Mouse (Mus musculus): Measurements from ENCODE around the gene Atp6v0d1.
"Not testable (repeated sequence)": the region's sequence is repeated elsewhere in the genome, so short reads cannot be mapped to it uniquely, and the experiment has no call there.

Gene Atp6v0d1

DNA sequence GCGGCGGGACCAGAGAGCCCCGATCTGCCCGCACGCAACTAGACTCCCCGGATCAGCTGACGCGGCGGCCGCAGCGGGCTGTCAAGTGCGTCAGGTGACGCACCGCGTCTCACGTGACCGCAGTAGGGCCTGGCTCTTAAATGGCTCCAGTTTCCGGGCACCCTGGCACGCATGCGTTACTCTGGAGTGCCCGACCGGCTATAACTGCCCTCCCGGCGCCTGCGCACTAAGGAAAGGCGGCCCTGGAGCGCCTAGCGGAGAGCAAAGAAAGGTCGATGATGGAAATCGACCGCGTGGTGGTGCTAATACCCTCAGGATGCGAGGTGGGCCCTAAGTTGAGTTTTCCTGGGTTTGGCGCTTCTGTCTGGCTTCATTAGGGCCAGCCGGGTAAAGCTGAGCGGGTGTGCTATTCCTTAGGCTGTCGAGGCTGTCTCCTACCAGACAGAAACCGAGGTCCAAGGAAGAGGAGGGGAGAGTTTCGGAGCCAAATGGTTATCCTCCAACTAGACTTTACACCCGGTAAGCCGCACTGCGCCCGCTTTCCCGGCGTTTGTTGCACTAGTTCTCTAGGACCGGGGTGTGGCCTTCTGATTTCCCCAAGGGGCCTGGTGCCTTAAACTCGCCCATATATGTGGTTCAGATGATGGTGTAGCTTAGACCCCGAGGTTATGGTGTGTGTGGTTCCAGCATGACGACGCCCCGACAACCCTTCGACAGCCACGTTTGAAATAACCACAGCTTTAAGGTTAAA, at the start of gene Atp6v0d1:
Atp6v0d1 (minus strand) TSS at position 96 of the 751 bp plus-strand sequence.
- DNase-seq: peak; percentile 100

DNA sequence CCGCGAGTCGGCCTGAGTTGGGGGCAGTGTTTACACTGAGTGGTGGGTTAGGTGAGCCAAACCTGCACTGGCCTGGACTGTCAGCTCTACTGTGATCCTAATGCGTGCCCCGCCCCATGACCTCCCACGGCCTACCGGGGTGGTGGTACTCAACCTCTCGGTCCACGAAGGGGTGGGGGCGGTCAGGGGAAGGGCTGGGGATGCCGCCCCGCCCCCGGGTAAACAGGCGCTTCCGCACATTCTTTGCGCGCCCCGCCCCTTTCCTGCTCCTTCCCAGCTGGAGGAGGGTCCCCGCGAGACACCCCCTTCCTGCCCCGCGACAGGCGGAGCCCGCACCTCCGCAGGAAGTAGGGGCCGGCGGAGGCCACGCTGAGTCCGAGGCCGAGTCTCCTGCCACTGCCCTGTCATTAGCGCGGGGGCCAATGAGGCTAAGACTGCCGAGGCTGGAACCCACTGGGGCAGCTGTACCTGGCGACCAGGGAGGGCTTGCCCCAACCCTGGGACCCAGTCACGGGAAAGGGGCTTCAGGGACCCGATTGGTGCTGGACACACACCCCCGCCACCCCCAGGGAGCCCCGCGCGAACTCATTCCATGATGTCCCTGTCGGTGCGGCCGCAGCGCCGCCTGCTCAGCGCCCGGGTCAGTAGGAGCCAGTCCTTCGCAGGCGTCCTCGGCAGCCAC, 48.1 kb upstream of the Atp6v0d1 start:
- no peak for DNase-seq

DNA sequence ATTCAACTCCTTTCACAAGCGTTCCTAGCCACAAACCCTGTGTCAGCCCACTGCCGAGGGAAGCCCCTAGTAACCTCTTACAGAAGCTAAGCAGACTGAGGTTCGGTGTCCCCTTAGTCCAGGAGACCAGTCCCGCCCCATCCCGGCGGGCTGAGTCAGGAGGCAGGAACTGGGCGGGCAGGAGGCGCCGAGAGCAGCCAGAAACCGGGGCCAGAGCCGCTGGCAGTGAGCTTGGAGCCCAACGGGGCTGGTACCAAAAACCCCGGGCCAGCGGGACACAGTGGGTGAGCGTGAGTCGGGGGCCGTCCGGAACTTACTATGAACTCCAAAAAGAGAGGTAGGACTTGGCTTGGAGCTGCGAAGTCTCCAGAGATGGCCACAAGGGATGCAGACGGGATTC, 47.2 kb upstream of the Atp6v0d1 start:
- peak; percentile 35 for DNase-seq

DNA sequence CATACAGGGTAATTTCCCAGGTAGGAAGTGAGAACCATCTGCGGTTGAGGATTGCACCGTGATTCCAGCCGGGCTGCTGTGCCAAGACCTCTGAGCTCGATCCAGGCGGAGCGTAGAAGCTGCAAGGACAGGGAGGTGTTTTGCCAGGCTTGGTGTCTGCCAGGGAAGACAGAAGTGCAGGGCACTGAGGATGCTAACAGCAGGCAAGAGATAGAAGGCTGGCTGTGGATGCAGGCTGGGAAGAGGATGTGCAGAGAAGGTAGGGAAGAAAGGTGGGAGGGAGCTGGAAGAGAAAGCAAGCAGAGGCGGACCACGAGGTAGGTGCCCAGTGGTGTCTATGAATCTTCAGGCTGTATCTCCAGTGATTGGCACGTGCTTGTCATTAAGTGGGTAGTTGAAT, 46.0 kb upstream of the Atp6v0d1 start:
- DNase-seq: peak; percentile 29

DNA sequence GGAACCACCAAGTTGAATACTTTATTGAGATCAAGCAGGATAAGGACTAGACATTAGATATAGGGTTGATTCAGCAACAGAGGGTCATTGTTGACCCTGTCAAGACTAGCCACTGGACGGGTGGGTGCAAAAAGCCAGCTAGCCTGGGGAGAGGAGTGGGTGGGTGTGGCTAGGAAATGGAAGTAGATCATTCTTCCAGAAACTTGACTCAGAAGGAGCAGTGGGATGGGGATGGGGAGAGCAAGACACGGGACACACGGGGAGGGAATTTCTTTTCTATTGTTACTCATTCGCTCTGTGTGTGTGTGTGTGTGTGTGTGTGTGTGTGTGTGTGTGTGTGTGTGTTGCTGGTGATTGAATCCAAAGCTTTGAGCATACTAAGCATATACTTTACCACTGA, 43.9 kb upstream of the Atp6v0d1 start:
- DNase-seq: no peak

DNA sequence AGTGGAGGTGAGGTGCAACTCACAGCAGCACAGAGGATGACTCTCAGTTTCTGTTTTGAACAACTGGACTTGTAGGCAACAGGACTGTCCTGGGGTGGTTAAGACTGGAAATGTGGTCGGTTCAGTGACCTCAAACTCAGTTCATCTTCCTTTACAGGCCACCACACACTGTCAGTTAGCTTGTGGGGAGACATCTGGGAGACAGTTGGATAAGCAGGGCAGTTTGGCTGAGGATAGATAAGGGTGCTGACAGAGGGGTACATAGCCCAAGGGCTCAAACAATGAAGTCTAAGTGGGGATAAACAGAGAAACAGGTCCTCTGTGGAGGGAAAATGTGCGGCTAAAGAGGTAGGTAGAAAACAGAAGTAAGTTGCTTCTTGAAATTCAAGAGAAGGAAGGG, 43.5 kb upstream of the Atp6v0d1 start:
- no peak for DNase-seq

DNA sequence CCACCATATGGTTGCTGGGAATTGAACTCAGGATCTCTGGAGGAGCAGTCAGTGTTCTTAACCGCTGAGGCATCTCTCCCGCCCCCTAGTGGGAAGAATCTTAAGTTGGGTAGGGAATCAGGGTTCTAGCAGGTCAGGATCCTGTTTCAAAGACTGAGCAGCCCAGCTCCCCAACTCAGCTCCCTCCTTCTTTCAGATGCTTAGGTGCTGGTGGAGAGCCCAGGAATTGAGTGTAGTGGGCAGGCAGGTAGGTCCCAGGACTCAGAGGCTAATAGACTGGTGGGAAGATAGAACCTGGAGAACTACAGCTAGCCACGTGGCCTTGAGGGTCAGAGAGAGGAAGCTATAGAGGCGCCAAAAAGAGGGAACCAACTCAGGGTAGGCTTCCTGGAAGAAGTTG, 41.8 kb upstream of the Atp6v0d1 start:
- DNase-seq: peak; percentile 52

DNA sequence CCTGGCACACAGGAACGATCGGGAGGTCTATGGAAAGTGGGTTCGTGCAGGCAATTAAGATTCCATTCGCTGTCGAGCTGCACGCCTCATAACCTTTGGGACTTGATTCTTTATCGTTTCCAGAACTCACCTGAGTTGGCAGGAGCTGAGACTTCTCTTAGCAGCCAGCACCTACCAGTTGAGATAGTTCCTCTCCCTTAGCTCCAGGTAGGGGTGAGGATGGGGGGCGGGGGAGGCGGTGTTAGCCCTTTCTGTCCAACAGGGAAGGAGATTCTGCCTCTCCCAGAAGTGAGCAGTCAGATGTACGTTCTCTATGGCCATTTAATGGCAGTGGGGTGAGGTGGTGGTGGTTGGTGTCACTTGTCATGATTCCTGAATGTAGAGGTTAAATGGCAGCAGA, 41.2 kb upstream of the Atp6v0d1 start:
- no peak for DNase-seq

DNA sequence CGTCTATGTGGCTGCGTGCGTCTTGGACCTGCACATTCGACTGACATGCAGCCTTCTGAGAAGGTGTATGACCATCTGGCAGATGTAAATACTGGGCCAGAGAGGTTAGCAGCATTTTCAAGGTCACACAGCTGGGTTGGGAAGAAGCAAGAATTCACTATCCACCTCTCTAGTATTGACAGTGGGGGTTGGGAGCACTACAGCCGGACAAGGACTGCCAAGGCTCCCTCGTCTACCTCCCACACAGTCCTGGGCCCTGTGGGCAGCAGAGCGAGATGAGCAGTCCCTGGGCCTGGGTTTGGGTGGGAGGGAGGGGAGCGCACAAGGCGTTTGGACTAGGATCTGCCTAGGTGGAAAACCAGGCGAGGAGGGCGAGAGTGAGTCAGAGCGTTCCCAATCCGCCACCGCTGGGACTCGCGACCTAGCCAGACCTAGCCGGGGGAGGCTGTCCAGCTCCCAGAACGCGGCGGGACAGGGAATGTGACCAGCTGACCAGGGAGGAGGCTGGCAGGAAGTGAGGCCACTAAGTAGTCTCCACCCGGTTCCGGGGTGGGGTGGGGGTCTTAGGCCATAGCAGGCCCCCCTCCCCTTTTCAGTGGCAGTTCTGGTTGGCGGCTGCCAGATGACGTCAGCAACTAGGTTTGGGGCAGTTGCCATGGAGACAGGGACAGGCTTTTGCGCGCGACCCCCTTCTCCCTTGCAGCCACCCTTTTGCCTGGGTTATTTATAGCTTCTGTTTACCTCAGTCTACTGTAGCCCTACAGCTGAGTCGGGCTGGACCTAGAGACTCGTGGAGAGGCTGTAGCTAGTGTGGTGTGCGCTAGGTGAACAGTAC, 40.6 kb upstream of the Atp6v0d1 start:
- peak; percentile 83 for DNase-seq

DNA sequence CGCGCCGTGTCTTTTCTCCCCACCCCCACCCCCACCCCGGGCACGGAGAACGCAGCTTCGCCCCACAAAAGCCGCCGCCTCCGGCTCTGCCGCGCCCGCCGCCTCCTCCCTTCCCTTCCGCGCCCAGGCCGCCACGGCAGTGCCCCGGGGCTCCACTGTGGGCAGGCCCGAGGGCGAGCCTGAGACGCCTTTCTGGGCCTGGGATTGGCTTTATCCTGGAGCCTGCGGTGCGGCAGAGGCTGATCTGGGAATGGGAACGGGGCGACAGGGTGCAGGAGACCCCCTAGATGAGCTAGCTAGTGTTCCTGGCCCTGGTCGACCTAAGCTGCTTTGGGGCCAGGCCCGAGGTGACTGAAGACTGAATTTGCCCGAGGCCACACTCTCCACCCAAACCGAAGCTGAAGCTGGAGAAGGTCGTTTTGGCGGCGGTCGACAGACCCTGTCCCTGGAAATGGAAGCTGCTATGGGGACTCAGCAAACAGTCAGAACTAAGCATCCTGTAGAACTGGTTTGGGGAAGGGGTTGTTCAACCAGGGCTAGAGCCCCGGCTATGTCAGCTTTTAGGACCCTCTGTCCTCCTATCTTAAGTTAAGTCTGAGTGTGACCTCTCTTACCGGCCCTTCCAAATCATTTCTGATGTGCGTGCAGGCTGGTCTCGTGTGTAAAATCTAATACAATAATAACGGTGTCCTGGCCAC, 39.8 kb upstream of the Atp6v0d1 start:
- peak; percentile 56 for DNase-seq

DNA sequence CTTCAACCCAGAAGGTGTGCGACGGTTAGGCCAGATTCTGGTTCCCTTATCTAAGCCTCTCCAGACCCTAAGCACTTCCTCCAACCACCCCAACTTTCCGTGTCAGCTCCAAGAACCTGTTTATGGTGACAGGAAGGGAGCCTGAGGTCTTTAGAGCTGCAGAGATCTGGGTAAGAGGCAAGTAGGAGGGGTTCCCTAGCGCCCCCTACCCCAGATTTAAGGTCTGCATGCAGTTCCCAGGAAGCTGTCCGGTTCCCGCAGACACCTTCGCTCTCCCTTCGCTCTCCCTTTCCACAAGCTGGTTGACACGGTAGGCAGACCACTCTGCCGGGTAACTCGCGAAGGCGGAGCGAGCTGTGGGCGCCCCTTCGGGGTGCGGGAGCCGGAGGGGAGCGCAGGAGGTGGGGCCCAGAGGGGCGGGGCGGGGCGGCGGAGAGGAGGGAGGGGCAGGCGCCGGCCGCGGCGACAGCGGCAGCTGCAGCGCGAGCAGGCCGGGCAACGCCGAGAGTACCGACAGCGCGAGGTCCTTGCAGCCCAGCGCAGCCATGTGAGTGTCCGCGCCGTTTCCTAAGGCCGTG, 39.0 kb upstream of the Atp6v0d1 start, which contains the start of gene Ripor1:
Ripor1 (plus strand) TSS at position 452 of the 578 bp plus-strand sequence.
- DNase-seq: peak; percentile 76

DNA sequence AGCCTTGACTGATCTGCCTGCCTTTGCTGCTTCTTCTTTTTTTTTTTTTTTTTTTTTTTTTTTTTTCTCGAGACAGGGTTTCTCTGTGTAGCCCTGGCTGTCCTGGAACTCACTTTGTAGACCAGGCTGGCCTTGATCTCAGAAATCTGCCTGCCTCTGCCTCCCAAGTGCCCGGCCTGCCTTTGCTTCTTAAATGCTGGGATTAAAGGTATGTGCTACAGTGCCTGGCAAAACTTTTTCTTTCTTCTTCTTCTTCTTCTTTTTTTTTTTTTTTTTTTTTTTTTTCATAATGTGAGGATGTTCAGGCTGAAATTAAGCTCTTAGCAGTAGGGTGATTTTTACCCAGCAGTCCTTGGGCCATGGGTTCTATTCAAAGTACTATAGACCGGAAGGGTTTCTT, 36.7 kb upstream of the Atp6v0d1 start:
- DNase-seq: not testable (repeated sequence)

DNA sequence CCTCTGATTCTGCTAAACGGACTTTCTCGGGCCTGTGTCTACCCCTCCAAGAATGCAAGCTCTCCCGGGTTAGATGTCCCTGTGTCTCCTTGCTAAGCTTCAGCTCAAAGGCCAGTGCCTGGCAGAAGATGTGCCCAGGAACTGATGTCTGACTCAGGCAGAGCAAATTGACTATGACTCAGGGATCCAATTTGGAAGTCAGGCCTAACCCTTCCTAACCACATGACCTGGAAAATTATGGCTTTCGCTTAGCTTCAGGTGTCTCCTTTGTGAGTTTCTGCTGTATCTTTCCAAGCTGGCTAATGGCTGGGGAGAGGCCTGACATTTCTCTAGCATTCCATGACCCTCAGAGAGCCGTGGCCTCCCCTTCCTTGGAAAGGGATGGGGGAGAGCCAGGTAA, 35.5 kb upstream of the Atp6v0d1 start:
- DNase-seq: no peak

DNA sequence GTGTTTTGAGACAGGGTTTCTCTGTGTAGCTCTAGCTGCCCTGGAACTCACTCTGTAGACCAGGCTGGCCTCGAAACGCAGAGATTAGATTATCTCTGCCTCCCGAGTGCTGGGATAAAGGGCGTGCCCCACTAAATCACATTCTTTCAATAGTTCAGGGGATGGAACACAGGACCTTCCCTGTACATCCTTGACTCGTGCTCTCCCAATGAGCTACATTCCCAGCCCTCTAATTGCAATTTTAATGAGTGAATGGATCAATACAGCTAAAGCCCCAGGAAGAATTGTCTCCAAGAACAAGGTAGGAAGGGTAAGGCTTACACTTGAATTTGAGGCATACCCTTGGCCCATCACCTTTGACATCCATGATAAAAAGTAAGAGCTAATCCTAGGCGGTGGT, 32.9 kb upstream of the Atp6v0d1 start:
- no peak for DNase-seq

DNA sequence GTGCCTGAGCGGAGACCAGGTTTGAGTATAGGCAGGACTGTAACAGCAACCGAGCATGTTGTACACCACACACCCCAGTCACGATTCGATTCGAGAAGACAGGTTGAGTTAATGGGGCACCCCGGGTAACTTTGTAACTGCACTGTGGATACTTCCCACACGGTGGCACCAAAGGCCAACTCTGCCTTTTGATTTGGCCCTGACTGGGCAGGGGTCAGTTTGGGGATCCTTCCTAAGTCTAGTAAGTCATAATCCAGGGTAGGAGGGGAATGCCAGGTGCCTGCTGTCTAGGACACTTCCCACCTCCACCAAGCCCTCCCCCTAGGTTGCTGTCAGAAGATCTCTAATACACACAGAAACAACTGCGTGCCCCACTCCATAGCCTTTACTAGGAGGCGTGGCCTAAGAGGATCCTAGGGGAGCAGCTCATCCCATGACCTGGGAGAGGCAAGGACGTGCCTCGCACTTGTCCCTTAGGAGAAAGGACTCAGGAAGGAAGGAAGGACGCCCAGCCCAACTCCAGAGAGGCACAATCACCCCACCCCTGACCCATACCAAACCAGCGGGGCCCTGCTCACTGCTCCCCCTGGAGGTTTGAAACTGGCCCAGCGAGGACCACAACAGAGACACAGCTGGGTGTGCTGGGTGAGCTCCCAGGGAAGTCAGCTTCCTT, 30.7 kb upstream of the Atp6v0d1 start:
- DNase-seq: peak; percentile 57

DNA sequence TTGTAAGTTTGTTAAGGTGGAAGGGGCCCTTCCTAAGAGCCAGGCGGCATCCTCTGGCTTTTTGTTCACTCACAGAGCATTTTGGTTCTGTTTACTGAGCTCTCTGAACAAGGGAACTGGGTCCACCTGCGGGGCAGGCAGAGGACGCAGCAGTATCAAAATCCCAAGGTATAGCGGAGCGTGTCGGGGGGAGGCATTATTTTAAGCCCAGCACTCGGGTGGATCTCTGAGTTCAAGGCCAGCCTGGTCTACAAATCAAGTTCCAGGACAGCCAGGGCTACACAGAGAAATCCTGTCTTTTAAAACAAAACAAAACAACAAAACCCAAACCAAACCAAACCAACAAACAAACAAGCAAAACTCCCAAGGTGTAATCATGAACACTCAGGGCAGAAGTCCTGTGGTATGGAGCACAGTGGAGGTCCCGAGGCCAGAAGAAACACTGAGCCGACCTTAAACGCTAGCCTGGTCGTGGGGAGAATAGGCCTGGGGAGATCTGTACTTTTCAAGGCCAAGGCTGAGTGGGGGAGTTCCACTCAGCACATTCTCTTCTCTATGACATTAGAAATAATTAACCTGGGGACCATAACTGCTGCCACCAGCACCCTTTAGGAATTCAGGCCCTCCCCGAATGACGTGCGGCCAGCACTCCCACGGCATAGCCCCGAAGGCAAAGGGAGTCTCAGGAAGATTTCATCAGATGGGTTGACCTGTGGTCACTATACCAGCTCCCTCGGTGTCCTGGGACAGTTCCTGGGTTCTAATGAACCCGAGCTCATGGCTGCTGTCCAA, 28.8 kb upstream of the Atp6v0d1 start:
- DNase-seq: no peak

DNA sequence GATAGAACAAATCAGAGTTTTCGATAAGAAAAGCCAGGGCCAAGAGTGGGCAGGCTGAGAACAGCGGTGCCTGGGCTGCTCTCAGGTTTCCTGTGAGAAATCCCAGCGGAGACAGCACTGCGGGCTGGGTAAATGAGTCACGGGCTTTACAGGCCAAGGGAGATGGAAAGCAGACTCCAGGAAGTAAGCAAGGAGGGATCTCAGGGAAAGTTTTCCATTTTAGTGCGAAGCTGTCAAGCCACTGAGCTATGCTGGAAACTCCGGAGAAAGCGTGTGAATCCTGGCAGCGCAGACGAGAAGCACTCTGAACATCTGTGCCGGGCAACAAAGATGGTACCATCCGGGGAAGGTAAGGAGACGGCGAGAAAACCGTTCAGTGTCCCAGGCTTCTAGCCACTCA, 28.0 kb upstream of the Atp6v0d1 start:
- DNase-seq: no peak

DNA sequence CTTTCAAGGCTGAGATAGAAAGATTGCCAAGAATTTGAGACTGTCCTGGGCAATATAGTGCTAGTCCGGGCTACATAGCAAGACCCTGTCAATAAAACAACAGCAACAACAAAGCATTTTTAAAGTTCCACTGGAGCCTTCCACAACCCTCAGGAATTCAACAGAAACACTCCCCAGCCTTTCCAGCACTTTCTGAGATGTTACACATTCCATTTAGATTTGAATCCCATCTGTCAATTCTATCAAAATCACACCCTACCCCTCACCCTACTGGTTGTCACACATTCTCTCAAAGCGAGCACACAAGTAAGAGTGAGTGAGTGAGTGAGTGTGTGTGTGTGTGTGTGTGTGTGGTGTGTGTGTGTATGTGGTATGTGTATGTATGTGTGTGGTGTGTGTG, 26.6 kb upstream of the Atp6v0d1 start:
- DNase-seq: no peak

DNA sequence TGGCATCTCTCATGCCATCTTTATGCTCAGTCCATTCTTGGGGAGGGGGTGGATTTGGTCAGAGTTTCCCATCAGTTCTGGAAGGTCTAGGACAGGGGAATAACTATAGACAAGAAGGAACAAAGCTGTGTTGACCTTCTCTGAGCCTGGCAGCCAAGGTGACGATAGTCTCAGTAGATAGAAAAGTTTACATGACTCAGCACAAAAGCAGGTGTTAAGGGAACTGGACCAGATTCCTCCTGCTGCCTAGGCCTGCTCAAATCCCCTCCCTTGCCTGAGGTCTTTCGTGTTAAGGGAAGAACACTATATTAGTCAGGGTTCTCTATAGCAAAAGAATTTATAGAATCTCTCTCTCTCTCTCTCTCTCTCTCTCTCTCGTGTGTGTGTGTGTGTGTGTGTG, 13.9 kb upstream of the Atp6v0d1 start:
- DNase-seq: no peak

DNA sequence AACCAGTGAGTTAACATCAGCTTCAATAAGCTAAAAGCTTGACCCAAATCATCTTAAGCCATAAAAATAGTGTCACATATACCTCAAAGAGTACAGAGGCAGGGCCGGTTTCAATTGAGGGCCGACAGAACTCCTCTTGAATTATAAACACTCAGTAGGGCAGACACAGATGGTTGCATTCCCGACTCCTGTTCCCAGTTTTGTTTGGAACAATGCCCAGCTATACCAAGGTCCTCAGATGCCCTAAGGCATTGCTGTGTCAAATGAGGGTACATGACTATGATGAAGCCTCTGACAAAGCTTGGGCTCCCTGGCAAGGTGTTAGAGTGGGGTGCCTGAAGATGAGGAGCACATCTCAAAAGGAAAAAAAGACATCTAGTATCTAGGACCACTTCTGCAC, 9.7 kb upstream of the Atp6v0d1 start:
- DNase-seq: no peak

DNA sequence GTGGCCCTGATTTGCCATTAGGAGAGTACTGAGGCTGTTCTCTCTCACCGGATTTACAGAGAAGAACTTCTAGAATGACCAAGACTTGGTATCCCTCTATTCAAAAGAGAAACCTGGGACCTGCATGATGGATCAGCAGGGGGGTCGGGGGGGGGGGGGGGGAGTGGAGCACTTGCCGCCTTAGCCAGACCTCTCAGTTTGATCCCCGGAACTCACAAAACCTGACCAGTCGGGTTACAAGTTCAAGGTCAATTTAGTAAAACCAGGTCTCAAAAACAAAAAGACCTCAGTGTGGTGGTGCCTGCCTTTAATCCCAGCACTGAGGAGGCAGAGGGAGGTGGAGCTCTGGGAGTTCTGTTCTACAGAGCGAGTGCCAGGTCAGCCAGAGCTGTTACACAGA, 8.9 kb upstream of the Atp6v0d1 start:
- no peak for DNase-seq
